Mouse (Mus musculus) megakaryocyte, embryonic 14.5 days (primary cell): Measurements from ENCODE around the gene Arid5b.

Experiments used
- FLI1 ChIP-seq: IDR thresholded peaks from 2 replicates; pipeline ENCODE4 v1.6.1; 2012; ENCODE audit warnings: low read length, inconsistent platforms, mixed read lengths
- GATA1 ChIP-seq: IDR thresholded peaks from 3 replicates; pipeline ENCODE4 v1.6.1; 2012; ENCODE audit warnings: mixed read lengths, low read length, inconsistent platforms, borderline replicate concordance

DNA sequence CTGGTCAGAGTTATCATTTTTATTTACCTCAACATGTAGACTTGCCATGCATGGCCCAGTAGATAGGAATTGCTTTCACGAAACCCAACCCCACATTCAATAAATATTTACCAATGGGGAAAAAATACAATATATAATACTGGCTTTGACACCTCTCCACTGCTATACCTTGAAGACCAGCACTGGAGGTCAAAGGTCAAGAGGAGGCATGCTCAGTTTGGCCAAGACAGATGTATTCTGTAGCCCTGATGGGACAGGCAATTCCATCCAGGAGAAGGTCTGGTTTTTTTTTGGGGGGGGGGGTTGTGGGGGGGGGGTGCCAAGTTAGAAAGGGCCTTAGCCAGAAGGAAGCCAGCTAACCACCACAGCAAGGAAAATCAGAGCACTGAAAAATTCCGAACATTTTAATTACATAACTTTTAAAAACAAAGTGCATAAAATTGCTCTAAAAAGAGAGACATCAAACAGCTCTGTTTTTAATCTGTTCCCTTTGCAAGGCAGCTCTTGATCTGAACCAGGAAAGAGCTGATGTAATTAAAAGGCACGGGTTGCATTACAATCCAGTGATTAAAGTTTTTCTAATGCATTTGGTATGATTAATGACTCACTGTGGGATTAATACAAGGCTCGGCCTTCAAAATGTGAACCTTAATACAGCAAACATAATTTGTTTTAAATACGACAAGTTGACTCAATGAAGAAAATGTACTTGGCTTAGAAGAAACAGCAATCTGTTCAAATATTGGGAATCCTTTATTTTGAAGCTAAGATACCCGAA is 175.3 kb downstream of the Arid5b start:
- TF ChIP-seq GATA1: no peak
- no peak for TF ChIP-seq FLI1
